Mouse (Mus musculus) gastrocnemius, adult 8-10 months (tissue): Measurements from ENCODE around the gene Zfp865. TPM values are rescaled to one million over a fixed set of nuclear protein-coding genes. Genes with fewer than 3 reads are reported as not detected.
"Not testable (repeated sequence)": the region's sequence is repeated elsewhere in the genome, so short reads cannot be mapped to it uniquely, and the experiment has no call there.

Experiments used
- DNase-seq, 2 experiments: peaks; one replicate each; pipeline ENCODE4 v3.0.0; 2022; ENCODE audit warnings: low spot score in 2 of 2
- total RNA-seq, 4 experiments: library from RNA; stranded (reverse); gene quantifications; 2 replicates each; pipeline ENCODE4 v1.2.4; 2022

Gene Zfp865
- 10 to 100 TPM; 12.4 to 16.3 (median 13.7) TPM for total RNA-seq

DNA sequence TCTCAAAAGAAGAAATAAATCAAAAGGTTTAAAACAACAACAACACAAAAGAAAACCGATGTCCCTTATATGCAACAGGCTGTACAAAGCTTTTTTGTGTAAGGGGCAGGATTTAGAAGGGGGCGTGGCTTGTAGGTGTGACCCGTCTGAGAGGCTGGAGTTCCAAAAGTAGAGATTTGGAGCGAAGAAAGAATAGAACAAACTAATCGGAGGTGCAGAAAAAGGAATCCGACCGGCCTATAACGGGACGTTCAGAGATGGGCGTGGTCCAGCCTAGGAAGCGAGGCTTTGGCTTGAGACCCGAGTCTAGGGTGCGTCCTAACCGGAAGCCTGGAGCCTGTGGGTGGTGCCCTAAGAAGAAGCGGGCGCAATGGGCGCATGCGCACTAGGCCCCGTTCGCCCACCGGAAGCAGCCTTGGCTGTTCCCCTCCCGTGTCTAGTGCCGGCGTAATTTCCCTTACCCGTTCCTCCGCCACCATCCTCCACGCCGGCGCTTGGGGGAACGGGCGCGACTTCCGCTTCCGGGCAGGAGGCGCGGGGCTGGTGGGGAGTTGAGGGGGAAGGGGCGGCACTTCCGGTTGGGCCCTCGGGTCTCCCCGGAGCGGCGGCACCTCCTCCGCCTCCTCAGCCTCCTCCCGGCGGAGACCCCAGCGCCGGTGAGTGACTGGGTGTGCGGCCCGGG lies at the start of gene Zfp865, which contains the start of gene Ccdc106:
Gene Zfp865, plus strand, starts transcription at position 377 of the 682 bp plus-strand sequence.
Gene Ccdc106, plus strand, starts transcription at position 554 of the 682 bp plus-strand sequence.
- DNase-seq, result peak; percentile 98 to 99

DNA sequence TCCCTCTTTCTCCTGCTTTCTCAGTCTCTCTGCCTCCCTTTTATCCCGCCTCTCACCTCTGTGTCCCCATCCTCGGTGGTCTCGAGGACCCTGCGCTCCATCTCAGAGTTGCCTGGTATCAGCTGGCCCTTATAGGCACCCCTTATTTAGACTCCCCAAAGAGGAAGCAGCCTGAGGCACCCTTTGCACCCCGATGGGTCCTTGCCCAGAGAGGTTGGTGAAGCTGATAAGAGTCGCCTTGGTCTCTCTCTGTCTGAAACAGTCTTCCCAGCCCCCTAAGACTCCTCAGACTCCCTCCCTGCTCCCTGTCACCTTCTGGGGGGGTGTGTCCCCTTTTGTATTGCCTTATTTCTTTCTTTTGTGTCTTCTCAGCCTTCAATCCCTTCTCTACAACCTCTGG lies 49.1 kb upstream of the Zfp865 start, which contains the start of gene Sbk3:
Gene Sbk3, minus strand, starts transcription at position 101 of the 400 bp plus-strand sequence.
- DNase-seq, result no peak

DNA sequence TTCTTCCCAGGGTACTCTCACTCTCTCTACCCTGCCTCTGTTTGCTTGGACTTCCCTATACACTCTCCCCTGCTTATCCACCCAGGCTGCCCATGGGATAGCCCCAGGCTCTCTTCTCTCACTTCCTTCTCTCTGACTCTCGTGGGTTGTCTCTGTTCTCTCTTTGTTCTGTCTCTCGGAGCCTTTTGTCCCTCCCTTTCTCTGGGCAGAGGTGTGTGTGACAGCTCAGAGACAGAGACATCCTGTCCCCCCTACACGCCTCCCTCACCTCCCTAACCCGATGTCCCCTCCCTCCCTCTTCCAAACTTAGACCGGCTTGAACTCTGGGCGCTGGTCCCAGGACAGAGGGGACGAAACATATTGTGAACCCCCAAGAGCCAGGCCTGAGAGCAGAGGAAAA lies 48.5 kb upstream of the Zfp865 start:
- no peak for DNase-seq

DNA sequence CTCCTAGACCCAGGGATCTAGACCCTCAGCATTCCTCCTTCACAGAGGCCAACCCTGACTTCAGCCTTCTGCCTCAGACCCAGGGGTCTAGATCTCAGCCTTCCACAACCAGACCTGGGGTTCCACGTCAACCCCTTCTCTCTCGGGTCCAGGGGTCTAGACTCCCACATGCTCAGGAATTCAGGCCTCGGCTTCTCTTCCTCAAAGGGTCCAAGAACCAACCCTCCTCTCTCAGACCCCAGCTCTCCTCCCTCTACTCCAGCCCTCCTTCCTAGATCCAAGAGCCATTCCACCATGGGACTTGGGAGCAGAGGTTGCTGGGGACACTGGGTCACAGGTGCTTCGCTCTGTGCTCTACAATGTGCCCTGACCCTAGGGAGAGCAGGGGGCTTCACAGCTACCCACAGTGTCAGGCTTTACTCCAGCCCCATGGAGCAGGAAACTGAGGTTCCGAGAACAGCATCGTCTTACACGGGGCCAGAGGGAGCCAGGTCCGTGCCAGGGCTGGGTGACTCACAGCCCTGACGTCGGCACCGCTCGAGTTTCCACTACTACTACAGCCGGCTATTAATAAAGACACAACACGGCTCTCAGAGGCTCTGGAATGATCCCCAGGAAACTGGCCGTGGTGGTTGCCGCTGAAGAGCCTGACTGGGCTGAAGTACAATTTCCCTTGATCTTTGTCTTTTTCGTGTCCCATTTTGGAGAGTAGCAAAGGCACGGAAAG lies 47.7 kb upstream of the Zfp865 start:
- peak; percentile 80 to 85 for DNase-seq

DNA sequence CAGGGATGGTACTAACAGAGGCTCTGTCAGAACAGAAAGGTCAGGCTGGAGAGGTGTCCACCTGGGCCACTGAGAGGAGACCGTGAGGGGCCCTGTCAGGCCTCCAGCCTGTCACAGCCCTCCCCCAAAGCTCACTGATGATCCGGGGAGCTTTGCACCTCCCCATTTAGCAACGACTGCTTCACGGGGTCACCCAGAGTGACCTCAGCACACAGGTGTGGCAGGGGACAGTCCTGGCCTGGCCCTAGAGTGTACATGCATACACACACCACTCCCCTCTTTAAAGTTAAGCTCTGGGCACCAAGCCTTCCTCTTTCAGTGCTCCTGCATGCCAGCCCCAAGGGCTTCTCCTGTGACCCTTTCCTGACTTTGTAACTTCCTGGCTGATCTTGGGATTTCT lies 44.7 kb upstream of the Zfp865 start:
- DNase-seq, result no peak

DNA sequence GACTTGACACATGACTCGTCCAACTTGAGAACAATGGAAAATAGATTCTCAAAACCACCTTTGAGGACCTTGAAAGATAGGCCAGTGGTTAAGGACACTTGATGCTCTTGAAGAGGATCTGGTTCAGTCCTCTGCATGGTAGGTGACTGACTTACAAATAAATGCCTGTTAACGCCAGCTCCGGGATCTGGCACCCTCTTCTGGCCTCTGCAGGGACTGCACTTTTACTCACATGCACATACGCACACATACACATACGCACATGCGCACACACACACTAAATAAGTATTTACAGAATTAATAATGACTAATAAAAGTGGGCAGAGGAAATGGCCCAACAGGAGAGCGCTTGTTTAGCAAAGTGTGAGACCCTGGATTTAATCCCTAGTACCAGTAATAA lies 43.3 kb upstream of the Zfp865 start:
- no peak for DNase-seq

DNA sequence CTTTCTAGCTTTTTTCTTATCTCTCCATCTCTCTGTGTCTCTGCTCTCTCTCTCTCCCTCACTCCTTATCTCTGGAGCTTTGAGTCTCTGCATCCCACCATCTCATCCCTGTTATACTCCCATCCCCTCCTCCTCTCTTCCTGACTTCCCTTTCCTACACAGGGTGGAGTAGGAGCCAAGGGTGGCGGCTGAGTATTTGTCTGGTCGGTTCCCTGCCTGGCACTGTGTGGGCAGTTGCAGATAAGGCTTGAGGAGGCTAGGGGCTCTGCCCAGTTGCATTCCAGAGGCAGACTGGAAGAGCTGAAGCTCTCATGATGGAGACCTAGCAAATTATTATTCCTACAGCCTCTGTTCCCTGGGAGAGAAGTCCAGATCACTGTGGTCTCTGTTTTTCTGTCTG lies 31.9 kb upstream of the Zfp865 start:
- no peak for DNase-seq

DNA sequence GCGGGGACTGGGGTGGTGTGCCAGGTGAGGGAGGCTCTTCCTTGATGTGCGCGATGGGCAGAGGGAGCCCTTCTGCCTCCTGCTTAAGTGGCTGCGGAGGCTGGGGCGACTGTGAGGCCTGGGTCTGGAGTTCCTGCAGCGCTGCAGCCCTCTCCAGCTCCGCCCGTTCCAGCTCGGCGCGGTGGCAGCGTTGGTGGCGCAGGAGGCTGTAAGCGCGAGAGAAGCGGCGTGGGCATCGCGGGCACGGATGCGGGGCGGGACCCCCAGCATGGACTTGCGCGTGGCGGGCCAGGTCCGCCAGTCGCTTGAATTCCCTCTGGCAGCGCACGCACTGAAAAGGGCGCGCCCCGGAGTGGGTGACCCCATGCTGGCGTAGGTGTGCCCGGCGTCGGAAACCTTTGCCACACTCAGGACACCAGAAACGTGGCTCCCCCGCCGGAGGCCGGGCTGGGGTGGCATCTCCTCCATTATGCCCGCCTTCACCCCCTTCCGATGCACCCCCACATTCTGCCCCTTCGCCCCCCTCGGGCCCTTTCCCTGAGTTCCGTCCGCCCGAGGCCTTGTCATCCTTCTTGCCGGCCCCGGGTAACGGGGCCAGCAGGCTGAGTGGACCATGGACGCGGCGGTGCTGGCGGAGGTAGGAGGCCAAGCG lies 26.7 kb upstream of the Zfp865 start:
- no peak for DNase-seq

DNA sequence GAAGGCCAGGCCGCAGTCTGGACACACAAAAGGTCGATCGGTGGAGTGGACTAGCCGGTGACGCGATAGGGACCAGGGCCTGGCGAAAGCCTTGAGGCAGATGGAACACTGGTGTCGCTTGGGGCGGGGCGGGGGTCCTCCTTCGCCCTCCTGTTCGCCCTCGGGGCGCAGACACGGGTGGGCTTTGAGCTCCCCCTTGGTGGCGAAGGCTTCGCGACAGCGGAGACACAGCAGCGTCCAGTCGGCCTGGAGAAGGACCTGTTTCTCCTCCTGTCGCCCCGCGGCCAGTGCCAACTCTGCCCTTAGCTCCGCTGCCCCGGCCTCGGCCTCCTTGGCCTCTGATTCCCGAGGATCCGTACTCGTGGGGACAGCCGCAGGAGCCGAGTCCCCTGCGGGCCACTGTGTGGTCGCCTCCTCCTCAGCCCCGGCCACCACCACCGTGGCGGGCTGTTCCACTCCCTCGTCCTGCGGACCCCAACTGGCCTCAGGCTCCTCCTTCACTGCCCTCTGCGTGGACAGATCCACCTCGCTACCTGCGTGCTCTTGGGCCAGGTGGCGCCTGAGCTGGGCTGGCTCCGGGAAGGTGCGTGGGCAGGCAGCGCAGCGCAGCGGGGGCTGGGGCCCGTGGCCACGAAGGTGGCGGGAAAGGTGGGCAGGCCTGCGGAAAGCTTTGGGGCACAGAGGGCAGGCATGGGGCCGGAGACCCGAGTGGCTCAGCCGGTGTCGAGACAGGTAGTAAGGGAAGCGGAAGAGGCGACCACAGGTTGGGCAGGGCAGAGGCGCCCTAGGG lies 26.0 kb upstream of the Zfp865 start:
- no peak for DNase-seq

DNA sequence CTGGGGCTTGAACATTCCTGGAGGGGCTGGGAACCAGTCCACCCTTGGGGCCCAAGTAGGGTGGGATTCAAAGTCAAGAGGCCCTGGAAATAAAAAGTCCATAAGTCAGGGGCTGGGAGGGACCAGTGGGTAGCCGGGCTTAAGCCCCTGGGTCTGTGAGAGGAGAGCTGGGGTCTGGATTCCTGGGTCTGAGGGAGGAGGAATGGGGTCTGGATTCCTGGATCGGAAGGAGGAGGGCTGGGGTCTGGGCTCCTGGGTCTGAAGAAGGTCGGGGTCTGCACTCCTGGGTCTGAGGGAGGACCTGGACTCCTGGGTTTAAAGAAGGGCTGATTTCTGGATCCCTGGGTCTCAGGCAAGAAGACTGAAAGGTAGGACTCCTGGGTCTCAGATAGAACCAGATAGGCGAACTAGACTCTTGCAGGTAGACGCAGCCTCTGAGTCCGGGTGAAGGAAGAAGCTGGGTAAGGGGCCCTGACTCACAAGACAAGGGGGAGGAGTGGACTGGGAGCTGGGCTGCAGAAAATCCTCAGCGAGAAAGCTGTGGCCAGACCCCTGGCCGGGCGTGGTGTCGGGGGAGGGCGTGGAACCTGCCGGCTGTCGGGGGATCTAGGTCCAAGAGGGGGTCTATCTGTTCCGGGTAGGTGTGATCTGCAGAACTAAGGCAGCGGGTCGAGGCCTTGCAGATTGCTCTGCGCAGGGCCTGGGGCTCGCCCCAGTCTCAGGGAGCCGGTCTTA lies 24.7 kb upstream of the Zfp865 start:
- DNase-seq, result no peak

DNA sequence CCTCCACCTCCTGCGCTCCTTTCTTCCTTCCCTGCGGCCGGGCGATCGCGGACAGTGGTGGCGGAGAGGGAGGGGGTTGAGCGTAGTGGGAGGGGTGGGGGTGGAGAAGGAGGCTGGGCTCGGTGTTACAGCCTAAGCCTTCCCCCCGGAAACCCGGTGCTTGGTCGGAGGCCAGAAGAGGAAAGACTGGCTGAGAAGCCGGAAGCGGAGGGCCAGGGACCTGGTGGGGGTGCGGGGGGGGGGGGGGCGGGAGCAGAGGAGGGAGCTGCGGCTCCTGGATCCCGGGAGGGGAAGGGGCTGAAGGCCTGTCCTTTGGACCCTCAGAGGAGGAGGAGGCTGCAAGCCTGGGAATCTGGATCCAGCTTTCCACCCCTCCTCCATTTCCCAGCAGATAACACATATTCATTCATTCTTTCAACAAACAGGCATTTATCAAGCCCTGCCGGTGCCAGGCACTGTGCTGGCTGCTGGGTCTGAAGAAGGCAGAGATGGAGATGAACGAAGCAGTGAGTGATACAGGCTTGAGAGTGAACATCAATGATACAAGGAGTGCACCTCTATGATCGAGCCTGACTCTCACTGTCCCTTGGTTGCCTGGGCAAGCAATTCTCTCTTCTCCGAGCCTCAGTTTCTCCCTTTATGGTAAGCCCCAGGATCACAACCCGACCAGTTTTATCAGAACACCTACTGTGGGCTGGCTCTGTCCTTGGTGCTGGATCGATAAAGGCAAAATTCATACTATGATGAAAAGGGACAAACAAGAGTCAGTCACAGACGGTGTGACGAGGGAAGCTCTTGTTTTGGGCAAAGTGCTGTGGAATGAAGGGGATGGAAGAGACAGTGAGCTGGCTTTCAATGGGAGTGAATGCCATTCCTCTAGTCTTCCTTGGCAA lies 23.9 kb upstream of the Zfp865 start, which contains the start of gene Zfp579:
Gene Zfp579, minus strand, starts transcription at position 156 of the 893 bp plus-strand sequence.
- peak; percentile 86 for DNase-seq

DNA sequence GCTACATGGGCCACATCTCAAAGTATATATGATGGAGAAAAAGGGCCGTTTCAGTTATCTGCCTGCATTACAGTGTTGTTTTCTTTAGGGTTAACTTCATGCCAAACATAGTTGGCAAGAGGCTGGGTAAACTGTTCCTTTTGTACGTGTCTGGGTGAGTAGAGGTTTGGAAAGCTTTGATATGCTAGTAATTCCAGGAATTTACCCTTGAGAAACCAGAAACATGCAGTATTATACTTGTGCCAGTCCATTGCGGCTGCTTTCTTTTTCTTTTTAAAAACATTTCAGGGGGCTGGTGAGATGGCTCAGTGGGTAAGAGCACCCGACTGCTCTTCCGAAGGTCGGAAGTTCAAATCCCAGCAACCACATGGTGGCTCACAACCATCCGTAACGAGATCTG lies 23.2 kb upstream of the Zfp865 start:
- DNase-seq, result no peak

DNA sequence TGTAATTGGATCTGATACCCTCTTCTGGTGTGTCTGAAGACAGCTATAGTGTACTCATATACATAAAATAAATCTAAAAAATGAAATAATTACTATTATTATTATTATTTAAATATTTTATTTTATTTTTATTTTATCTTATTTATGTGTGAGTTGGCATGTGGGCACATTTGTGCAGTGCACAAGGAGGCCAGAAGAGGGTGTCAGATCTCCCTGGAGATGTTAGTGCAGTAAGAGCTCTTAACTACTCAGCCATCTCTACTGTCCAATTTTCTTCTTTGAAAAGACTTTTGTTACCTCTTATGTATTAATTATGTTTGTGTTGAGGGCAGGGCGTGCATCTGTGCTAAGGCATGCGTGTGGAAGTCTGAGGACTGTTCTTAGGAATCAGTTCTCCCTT lies 20.3 kb upstream of the Zfp865 start:
- no peak for DNase-seq

DNA sequence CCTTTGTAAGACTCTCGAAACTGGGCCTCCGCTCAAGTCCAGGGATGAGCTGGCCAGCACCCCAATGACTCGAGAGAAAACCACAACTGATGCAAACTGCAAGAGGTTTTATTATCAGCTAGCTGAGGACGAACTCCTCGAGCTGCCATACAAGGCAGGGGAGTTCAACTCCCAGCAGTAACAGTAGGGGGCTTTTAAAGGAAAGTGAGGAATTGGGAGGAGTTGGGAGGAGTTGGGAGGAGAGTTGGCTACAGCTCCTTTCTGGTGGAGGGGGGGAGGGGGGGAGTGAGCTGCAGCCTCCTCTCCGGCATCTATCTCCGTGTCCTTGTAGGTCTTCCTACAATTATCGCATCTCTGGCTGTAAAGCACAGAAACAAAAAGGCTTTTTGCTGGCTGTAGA lies 17.3 kb upstream of the Zfp865 start:
- DNase-seq, result not testable (repeated sequence)

DNA sequence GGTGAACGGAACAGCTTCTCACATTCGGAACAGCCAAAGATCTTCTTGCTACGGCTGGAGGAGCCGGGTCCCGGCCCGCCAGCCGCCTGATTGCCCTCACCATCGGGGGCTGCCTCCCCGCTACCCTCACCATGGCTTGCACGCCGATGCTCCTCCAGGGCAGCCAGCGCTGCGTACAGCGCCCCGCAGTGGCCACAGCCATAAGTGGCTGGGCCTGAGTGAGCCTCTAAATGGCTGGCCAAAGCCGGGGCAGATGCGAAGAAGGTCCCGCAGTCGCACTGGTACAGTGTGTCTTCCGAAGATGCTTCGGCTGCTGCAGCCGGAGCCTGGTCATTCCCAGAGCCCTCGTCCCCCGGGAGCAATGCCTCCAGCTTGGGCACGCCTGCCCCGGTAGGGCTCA lies 11.9 kb upstream of the Zfp865 start:
- no peak for DNase-seq

DNA sequence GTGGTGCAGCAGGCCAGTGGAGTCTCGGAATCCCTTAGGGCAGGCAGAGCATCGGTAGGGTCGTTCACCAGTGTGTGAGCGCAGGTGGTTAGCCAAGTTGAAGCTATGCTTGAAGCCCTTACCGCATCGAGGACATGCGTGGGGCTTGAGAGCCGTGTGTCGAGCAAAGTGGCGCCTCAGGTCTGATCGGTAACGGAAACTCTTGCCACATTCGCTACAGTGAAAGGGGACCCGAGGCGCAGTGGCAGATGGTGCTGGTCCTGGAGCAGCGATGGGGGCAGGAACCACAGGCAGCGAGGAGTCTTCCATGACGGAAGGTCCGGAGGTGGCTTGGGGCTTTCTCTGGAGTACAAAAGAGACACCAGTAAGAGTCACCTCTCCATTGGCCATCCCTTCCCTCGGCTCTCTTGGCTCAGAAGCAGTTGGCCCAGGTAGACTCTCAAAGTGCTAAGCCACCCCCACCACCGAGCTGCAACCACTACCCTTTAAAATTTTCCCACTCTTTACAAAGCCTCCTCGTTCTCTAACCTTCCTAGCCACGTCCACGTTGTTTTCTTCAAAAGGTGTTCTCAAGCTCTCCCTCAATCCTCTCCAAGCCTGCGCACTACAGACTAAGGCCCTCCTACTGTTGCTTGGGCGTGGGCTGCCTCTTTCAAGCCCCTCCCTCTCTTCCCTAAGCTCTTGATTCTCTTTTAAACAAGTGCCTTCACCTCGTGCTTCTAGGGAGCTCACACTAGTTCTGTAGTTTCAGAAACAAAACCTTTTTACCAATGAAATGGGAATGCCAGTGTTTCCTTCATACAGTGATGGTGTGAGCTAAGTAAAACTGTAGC lies 7.3 kb upstream of the Zfp865 start:
- no peak for DNase-seq

DNA sequence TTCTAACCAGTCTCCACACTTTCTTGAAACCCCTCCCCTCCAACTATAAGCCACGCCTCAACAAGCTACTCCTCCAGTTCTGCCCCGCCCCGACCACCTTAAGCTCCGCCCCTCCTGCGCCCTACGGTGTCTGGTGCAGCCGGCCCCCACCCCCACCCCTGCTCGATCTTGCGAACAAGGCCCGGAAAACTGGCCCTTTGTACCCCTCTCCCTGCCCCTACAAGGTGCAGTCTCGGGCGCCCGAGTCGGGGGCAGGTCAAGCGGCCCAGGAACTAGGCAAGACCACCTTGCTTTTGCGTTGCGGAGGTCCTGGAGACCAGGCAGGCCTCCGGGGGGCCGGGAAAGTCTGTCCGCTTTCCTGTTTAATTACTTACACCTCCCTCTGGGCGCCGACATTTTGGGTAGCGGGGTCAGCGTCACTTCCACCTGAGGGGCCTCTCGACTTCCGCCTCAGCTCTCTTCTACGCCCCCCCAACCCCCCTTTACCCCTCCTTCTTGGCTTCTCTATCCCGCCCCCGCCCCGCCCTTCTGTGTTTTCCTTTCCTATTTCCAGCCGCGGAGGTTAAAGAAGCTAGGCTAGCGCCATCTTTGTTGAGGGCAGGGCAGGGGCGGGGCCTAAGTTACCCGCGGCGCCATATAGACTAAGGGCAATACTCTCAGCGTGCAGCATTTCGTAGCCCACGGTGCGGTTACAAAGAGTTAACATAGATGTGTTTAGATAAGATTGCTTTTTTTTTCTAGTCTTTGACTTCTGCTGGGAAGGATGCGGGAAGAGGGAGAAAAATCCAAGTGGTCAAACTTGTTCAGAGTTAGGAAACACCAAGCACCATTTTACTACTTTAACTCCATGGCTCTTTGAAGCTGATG lies 5.7 kb upstream of the Zfp865 start, which contains the start of the genes Zfp524 and Fiz1:
Gene Zfp524, plus strand, starts transcription at position 165 of the 867 bp plus-strand sequence.
Gene Fiz1, minus strand, starts transcription at position 447 of the 867 bp plus-strand sequence.
- peak; percentile 97 to 98 for DNase-seq
